Mouse (Mus musculus) liver, embryonic 15.5 days (tissue): ENCODE data around the gene Map3k14. TPM values are rescaled to one million over a fixed set of nuclear protein-coding genes. Genes with fewer than 3 reads are reported as not detected.

ENCODE experiments used
- ATAC-seq: fragments of 200-750 bp; cut with Nextera tagmentation; 2 replicates; pipeline ENCODE4 v1.8.0; 2017; ENCODE audit warnings: moderate number of reproducible peaks, mild to moderate bottlenecking, moderate library complexity; ENCODE audit not compliant: insufficient read depth
- H3K27ac ChIP-seq: fragments of 300-500 bp; sonication (generic); replicated peaks from 2 replicates; pipeline ENCODE4 v1.5.1; 2015; ENCODE audit warnings: mild to moderate bottlenecking, inconsistent platforms
- H3K27me3 ChIP-seq: fragments of 300-500 bp; sonication (generic); 2 replicates; pipeline ENCODE4 v1.6.1; 2015; ENCODE audit warnings: mild to moderate bottlenecking, inconsistent platforms
- H3K36me3 ChIP-seq: fragments of 300-500 bp; sonication (generic); replicated peaks from 2 replicates; pipeline ENCODE4 v1.6.1; 2015; ENCODE audit warnings: moderate library complexity, mild to moderate bottlenecking, inconsistent platforms
- H3K4me1 ChIP-seq: fragments of 300-500 bp; sonication (generic); replicated peaks from 2 replicates; pipeline ENCODE4 v1.6.1; 2015; ENCODE audit warnings: inconsistent platforms
- H3K4me2 ChIP-seq: fragments of 300-500 bp; sonication (generic); 2 replicates; pipeline ENCODE4 v1.6.1; 2015; ENCODE audit warnings: moderate library complexity, mild to moderate bottlenecking, inconsistent platforms
- H3K4me3 ChIP-seq: fragments of 300-500 bp; sonication (generic); replicated peaks from 2 replicates; pipeline ENCODE4 v1.5.1; 2015; ENCODE audit warnings: mild to moderate bottlenecking, inconsistent platforms
- H3K9ac ChIP-seq: fragments of 300-500 bp; sonication (generic); 2 replicates; pipeline ENCODE4 v1.6.1; 2015; ENCODE audit warnings: moderate library complexity, mild to moderate bottlenecking, inconsistent platforms
- H3K9me3 ChIP-seq: fragments of 300-500 bp; sonication (generic); replicated peaks from 2 replicates; pipeline ENCODE4 v1.6.1; 2016; ENCODE audit warnings: inconsistent platforms
- WGBS: fragments of 180-500 bp; shearing (Covaris S2); methylation state at CpG from one replicate; pipeline ENCODE4 v1.1.7; 2015; ENCODE audit warnings: mixed read lengths; ENCODE audit not compliant: insufficient replicate concordance; 5-methylcytosine and 5-hydroxymethylcytosine counted together
- polyA plus RNA-seq: library from polyadenylated mRNA; unstranded; fragments of >200 nt; fragmentation: Nextera tagmentation; extraction: Ambion mirVana; gene quantifications from 2 replicates; pipeline ENCODE4 v1.2.1, GENCODE M21; 2015

Gene Map3k14
- polyA plus RNA-seq, 1 experiment from 2014 or later, result 0.47 TPM

- Histone ChIP-seq H3K36me3 (no peaks in the 10 kb centered on the region), H3K9ac (no peak overlapping the region), H3K27me3 (no peaks in the 10 kb centered on the region), H3K9me3 (no peaks in the 10 kb centered on the region), H3K4me2 (no peak overlapping the region), H3K4me1 (peaks cover 2% of the 10 kb centered on the region), H3K27ac (no peak overlapping the region), H3K4me3 (no peak overlapping the region)
- 52% methylated on average over 8 of the region's 8 CpGs for WGBS
- ATAC-seq, result no peak
These were observed 57.0 kb downstream of the Map3k14 start for GRCm38 (mm10) chr11:103210291-103210690.

- Histone ChIP-seq H3K27me3 (no peaks in the 10 kb centered on the region), H3K4me3 (no peak within 1 kb of the TSS), H3K4me2 (no peak within 1 kb of the TSS), H3K9me3 (no peaks in the 10 kb centered on the region), H3K27ac (no peak within 1 kb of the TSS), H3K9ac (no peak within 1 kb of the TSS), H3K36me3 (no peaks in the 10 kb centered on the region), H3K4me1 (no peaks in the 10 kb centered on the region)
- ATAC-seq, result no peak
- 70% methylated on average over 3 of the region's 3 CpGs for WGBS
These were observed 58.8 kb downstream of the Map3k14 start, which contains the start of gene 1700023F06Rik for GRCm38 (mm10) chr11:103208458-103208857. 1700023F06Rik (minus strand) TSS chr11:103208558.

- Histone ChIP-seq H3K4me1 (no peaks in the 10 kb centered on the region), H3K4me2 (no peak overlapping the region), H3K9me3 (no peaks in the 10 kb centered on the region), H3K27me3 (peaks cover 6% of the 10 kb centered on the region; the same call in 1 of the 2 replicates), H3K27ac (no peak overlapping the region), H3K9ac (no peak overlapping the region), H3K36me3 (no peaks in the 10 kb centered on the region), H3K4me3 (no peak overlapping the region)
- no peak for ATAC-seq
- 66% methylated on average over 6 of the region's 6 CpGs for WGBS
These were observed 61.1 kb downstream of the Map3k14 start for GRCm38 (mm10) chr11:103206203-103206602.

- peaks cover 40% of the 10 kb centered on the region for H3K27me3 ChIP-seq
- H3K4me2 ChIP-seq, result no peak overlapping the region
- H3K9ac ChIP-seq, result no peak overlapping the region
- no peaks in the 10 kb centered on the region for H3K4me1 ChIP-seq
- H3K4me3 ChIP-seq, result no peak overlapping the region
- H3K36me3 ChIP-seq, result no peaks in the 10 kb centered on the region
- no peak overlapping the region for H3K27ac ChIP-seq
- no peak for ATAC-seq
- H3K9me3 ChIP-seq, result no peaks in the 10 kb centered on the region
These were observed 64.9 kb downstream of the Map3k14 start for GRCm38 (mm10) chr11:103202376-103202775.

GRCm38 (mm10) chr11:103201664-103202063 is 65.6 kb downstream of the Map3k14 start:
- Histone ChIP-seq H3K4me1 (no peaks in the 10 kb centered on the region), H3K9ac (no peak overlapping the region), H3K4me2 (no peak overlapping the region), H3K36me3 (no peaks in the 10 kb centered on the region), H3K27ac (no peak overlapping the region), H3K9me3 (no peaks in the 10 kb centered on the region), H3K4me3 (no peak overlapping the region), H3K27me3 (peaks cover 40% of the 10 kb centered on the region)
- 26% methylated on average over 6 of the region's 6 CpGs for WGBS
- ATAC-seq, result no peak

- Histone ChIP-seq H3K27me3 (peaks cover 51% of the 10 kb centered on the region), H3K4me3 (no peak overlapping the region), H3K4me2 (peak overlapping the region; percentile 7; the same call in 1 of the 2 replicates), H3K4me1 (no peaks in the 10 kb centered on the region), H3K9ac (no peak overlapping the region), H3K36me3 (no peaks in the 10 kb centered on the region), H3K9me3 (no peaks in the 10 kb centered on the region), H3K27ac (no peak overlapping the region)
- WGBS, result 46% methylated on average over 58 of the region's 59 CpGs
- ATAC-seq, result no peak
These were observed 68.1 kb downstream of the Map3k14 start for GRCm38 (mm10) chr11:103198911-103199803.

GRCm38 (mm10) chr11:103198339-103198738 is 68.9 kb downstream of the Map3k14 start:
- peaks cover 59% of the 10 kb centered on the region for H3K27me3 ChIP-seq
- H3K36me3 ChIP-seq, result no peaks in the 10 kb centered on the region
- ATAC-seq, result no peak
- H3K9ac ChIP-seq, result no peak overlapping the region
- no peak overlapping the region for H3K4me3 ChIP-seq
- H3K4me2 ChIP-seq, result no peak overlapping the region
- no peaks in the 10 kb centered on the region for H3K9me3 ChIP-seq
- H3K27ac ChIP-seq, result no peak overlapping the region
- WGBS, result 50% methylated on average over 16 of the region's 16 CpGs
- H3K4me1 ChIP-seq, result no peaks in the 10 kb centered on the region

- 73% methylated on average over 4 of the region's 4 CpGs for WGBS
- ATAC-seq, result no peak
- Histone ChIP-seq H3K4me3 (no peak overlapping the region), H3K27ac (no peak overlapping the region), H3K9me3 (no peaks in the 10 kb centered on the region), H3K27me3 (peaks cover 69% of the 10 kb centered on the region), H3K9ac (no peak overlapping the region), H3K4me2 (no peak overlapping the region), H3K4me1 (no peaks in the 10 kb centered on the region), H3K36me3 (no peaks in the 10 kb centered on the region)
These were observed 69.9 kb downstream of the Map3k14 start for GRCm38 (mm10) chr11:103197340-103197739.

- no peaks in the 10 kb centered on the region for H3K9me3 ChIP-seq
- no peaks in the 10 kb centered on the region for H3K4me1 ChIP-seq
- no peak overlapping the region for H3K4me3 ChIP-seq
- no peaks in the 10 kb centered on the region for H3K36me3 ChIP-seq
- H3K27me3 ChIP-seq, result peaks cover 63% of the 10 kb centered on the region
- H3K9ac ChIP-seq, result no peak overlapping the region
- no peak for ATAC-seq
- no peak overlapping the region for H3K4me2 ChIP-seq
- H3K27ac ChIP-seq, result no peak overlapping the region
- WGBS, result 77% methylated on average over 5 of the region's 5 CpGs
These were observed 71.6 kb downstream of the Map3k14 start for GRCm38 (mm10) chr11:103195656-103196055.

DNA sequence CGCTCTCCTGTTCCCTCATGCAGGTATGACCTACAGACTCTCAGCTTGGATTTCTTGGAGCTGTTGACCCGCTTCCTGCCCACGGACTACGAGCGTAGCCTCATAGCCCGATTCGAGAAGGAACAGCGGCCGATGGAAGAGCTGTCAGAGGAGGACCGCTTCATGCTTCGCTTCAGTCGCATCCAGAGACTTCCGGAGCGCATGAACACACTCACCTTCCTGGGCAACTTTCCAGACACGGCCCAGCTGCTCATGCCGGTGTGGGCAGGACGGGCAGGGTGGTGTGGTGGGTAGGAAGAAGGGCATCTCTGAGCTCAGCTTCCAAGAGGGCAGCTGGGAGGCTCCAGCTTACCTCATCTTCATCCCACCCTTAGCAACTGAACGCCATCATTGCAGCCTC is 72.0 kb downstream of the Map3k14 start:
- Histone ChIP-seq H3K9me3 (no peaks in the 10 kb centered on the region), H3K36me3 (no peaks in the 10 kb centered on the region), H3K4me1 (no peaks in the 10 kb centered on the region), H3K27ac (no peak overlapping the region), H3K4me2 (no peak overlapping the region), H3K27me3 (peaks cover 59% of the 10 kb centered on the region), H3K4me3 (no peak overlapping the region), H3K9ac (no peak overlapping the region)
- ATAC-seq, result no peak
- 77% methylated on average over 18 of the region's 18 CpGs for WGBS

GRCm38 (mm10) chr11:103193825-103194168 is 73.5 kb downstream of the Map3k14 start:
- no peak overlapping the region for H3K4me3 ChIP-seq
- no peaks in the 10 kb centered on the region for H3K4me1 ChIP-seq
- H3K9ac ChIP-seq, result no peak overlapping the region
- WGBS, result 74% methylated on average over 9 of the region's 9 CpGs
- H3K27me3 ChIP-seq, result peaks cover 45% of the 10 kb centered on the region
- no peak for ATAC-seq
- H3K27ac ChIP-seq, result no peak overlapping the region
- H3K9me3 ChIP-seq, result no peaks in the 10 kb centered on the region
- no peaks in the 10 kb centered on the region for H3K36me3 ChIP-seq
- H3K4me2 ChIP-seq, result no peak overlapping the region
